Mouse (Mus musculus) cerebellum, adult 2 months (tissue): ENCODE data around the gene Prkaa2.

Experiments
- CTCF ChIP-seq: fragments of 200-500 bp; IDR thresholded peaks from 2 replicates; pipeline ENCODE4 v1.5.1; 2011; ENCODE audit warnings: low read depth, mild to moderate bottlenecking, control low read depth, low read length, moderate library complexity, borderline replicate concordance; ENCODE audit not compliant: insufficient read depth
- POLR2A ChIP-seq: fragments of 200-500 bp; IDR thresholded peaks from 2 replicates; pipeline ENCODE4 v1.6.1; 2011; ENCODE audit warnings: low read length, control low read depth, borderline replicate concordance; ENCODE audit not compliant: insufficient read depth

- TF ChIP-seq POLR2A: no peak
- no peak for TF ChIP-seq CTCF
These were observed 43.5 kb upstream of the Prkaa2 start for GRCm38 (mm10) chr4:105153227-105153626.
